Mouse (Mus musculus): ENCODE results near the gene Thyn1. TPM values are rescaled to one million over a fixed set of nuclear protein-coding genes. Genes with fewer than 3 reads are reported as not detected.

Gene Thyn1
- 84.5 and 99.1 TPM in 2 replicates for polyA plus RNA-seq (2012; rRNA removed)

DNA sequence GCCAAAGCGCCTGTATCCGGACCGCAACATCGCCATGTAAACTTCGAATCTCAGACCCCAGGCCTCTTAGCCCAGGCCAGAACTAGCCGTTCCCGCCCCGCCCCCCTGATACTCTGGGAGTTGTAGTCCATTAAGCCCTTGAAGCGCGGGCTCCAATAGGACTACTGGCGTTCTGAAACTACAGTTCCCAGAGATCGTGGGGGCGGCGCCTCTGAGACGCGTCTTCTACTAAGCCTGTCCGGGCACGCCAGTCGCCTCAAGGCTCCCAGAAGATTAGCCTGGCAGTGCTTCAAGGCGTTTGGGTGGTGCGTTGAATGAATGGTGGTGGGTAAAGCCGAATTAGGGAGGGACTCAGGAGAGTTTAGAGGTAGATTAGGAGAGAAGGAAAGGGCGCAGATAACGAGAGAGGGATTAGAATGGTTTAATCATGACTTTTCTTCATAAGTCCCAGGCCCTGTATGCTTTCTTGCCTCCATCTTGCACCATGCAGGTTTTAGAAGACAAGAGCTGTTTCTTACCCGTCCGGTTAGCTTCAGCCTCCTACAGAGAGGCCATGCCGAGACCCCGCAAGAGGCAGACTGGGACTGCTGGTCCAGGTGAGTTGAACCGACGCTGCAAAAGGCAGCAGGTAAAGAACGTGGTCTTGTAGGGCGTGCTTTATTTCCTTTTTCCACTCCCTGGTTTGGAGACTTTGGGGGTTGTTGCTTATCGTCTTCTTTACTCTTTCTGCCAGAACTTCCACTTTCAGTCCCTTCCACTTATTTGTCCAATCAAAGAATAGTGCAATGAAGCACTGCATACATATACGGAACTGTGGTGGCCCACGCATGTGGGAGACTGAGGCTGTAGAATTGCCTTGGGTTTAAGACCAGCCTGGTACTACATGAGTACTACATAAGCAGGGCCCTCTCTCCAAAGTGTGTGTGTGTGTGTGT is at the start of gene Thyn1, which contains the start of gene Acad8:
Gene Thyn1 (plus strand): TSS at position 250 of the 935 bp plus-strand sequence.
Gene Acad8 (minus strand): TSS at position 106 of the 935 bp plus-strand sequence.

DNA sequence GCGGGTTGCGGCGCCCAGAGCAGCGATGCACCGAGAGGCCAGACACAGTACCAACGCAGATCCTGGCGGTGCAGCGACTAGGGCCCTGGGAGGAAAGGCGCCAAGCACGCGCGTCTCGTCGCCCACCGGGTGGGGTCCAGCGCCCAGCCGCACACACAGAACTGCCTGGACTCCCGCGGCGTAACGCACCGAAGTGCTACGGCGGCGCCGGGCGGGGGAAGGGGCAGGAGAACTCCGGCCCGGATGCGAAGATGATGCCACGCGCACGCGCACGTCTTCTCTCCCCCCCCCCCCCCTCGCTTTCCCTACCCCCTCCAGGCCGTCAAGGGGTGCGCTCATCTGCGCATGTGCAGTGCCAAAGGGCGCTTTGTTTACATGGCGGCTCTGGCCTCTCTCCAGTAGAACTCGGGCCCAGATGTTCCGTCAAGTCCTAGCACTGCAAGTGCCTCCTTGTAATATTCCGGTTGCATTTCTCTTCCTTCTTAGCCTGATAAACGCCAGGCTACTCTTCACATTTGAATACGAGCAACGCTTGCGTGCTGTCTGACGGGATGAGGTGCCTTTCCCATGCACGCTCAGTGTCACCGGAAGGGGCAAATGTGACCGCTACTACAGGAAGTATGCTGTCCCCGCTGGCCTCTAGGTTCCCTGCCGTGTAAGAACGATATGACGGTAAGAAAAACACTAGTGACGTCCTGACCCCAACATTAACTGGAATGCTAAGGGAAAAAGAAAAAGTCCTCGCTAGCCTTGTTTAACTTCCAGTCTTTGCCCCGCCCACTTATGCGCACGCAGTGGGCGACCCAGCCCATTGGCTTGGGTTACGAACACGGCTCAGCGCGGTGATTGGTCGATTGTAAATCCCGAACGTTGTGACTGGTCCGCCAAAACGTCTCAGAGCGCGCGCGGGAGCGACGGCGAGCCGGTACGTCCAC is 30.6 kb downstream of the Thyn1 start, which contains the start of the genes Vps26b and Ncapd3:
Gene Vps26b (minus strand): TSS at position 238 of the 935 bp plus-strand sequence.
Gene Ncapd3 (plus strand): TSS at position 348 of the 935 bp plus-strand sequence.

Other genes with a start within 250 kb of the Thyn1 start
- gene Glb1l2, start 193.2 kb upstream of the Thyn1 start, polyA plus RNA-seq (2012; rRNA removed): 3.2 and 3.3 TPM in 2 replicates
- 0.11 TPM in 1 of 2 replicates, not detected in the other for gene Glb1l3, start 138.8 kb upstream of the Thyn1 start, polyA plus RNA-seq (2012; rRNA removed)
- gene Gm1110, start 76.6 kb upstream of the Thyn1 start, polyA plus RNA-seq (2012; rRNA removed): 0.31 and 0.53 TPM in 2 replicates
- 40.2 and 40.9 TPM in 2 replicates for gene Acad8, start 144 bp upstream of the Thyn1 start, polyA plus RNA-seq (2012; rRNA removed)
- 67.3 and 72.8 TPM in 2 replicates for gene Vps26b, start 30.4 kb downstream of the Thyn1 start, polyA plus RNA-seq (2012; rRNA removed)
- 35.9 and 40.5 TPM in 2 replicates for gene Ncapd3, start 30.5 kb downstream of the Thyn1 start, polyA plus RNA-seq (2012; rRNA removed)
- gene Jam3, start 155.7 kb downstream of the Thyn1 start, polyA plus RNA-seq (2012; rRNA removed): 69.5 and 69.7 TPM in 2 replicates